Mouse (Mus musculus) adrenal gland, postnatal 10 days (tissue): Measurements from ENCODE around the gene Drg1. TPM values are rescaled to one million over a fixed set of nuclear protein-coding genes. Genes with fewer than 3 reads are reported as not detected.

Experiments
- total RNA-seq, 2 experiments: library from RNA; stranded (reverse); gene quantifications; 2 replicates each; pipeline ENCODE4 v1.2.3; 2021

Gene Drg1
- total RNA-seq, 2 experiments from 2014 or later = 84.3 to 91.6 TPM

Other genes with a start within 250 kb of the Drg1 start
- 10 to 100 TPM; 30.0 to 62.1 TPM for gene Sfi1, start 73.0 kb downstream of the Drg1 start, total RNA-seq
- gene Eif4enif1, start 64.0 kb downstream of the Drg1 start, total RNA-seq = 10 to 100 TPM; 56.2 to 57.8 TPM
- gene Patz1, start 22.5 kb upstream of the Drg1 start, total RNA-seq = 10 to 100 TPM; 31.2 to 38.5 TPM
- 10 to 100 TPM; 13.3 to 17.8 TPM for gene Pik3ip1, start 64.0 kb upstream of the Drg1 start, total RNA-seq
- gene Limk2, start 142.8 kb upstream of the Drg1 start, total RNA-seq = 10 to 100 TPM; 23.8 to 33.2 TPM
- gene Rnf185, start 185.9 kb upstream of the Drg1 start, total RNA-seq = 10 to 100 TPM; 28.3 to 30.5 TPM
- gene Pla2g3, start 221.9 kb upstream of the Drg1 start, total RNA-seq = under 1 TPM in 1 of 2 experiments, not detected in 1; 0.21 TPM
- gene Inpp5j, start 238.4 kb upstream of the Drg1 start, total RNA-seq = 1 to 10 TPM in 1 of 2 experiments, under 1 TPM in 1; 0.66 to 1.5 TPM
- gene Selenom, start 248.3 kb upstream of the Drg1 start, total RNA-seq = 10 to 100 TPM; 42.7 to 43.6 TPM